8 mouse cellular contexts compared by ENCODE assay signal in the genomic region with DNA sequence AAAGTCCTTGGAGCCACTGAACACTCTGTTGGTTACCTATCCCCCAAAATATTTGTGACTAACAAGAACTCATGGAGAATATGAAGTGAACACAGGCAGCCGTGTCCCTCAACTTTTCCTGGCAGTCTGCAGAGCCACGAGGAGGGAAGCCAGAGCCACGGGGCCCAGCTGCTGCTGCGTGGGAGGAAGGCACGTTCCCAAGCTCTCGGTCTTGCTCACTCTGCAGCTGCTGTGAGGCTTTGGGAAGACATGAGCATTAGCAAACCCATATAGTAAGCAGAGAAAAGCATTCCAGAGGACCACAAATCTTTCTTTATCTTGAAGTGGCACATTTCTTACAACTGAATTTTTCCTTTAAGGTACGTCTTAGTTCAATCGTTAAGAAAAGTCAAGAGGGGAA.
A peak's percentile ranks its signal among the peaks of the same experiment; 100 is the strongest.
DNase-seq lines count a peak whose midpoint lies in the region; ATAC-seq and TF ChIP-seq lines count a peak whose summit lies in the region.

No protein-coding gene starts in this region.

- H3K4me3 ChIP-seq in hindbrain, postnatal 0 days (ENCODE audit: low read length) = no peak overlapping the region
- H3K4me3 ChIP-seq in hindbrain, embryonic 11.5 days (ENCODE audit: low read depth, low read length) = no peak overlapping the region
- H3K4me3 ChIP-seq in myocyte = no peak overlapping the region

- H3K9me3 ChIP-seq in hindbrain, postnatal 0 days (ENCODE audit: low read length) = no peaks in the 10 kb centered on the region
- H3K9me3 ChIP-seq in hindbrain, embryonic 11.5 days (ENCODE audit: control insufficient read depth, low read length) = no peaks in the 10 kb centered on the region

- no peak for TF ChIP-seq CTCF in hindbrain, postnatal 0 days (IDR thresholded peaks at IDR 0.05; ENCODE audit: low read depth)

- no peak overlapping the region for H3K9ac ChIP-seq in hindbrain, postnatal 0 days (replicated peaks; ENCODE audit: low read length)
- no peak overlapping the region for H3K9ac ChIP-seq in hindbrain, embryonic 11.5 days (ENCODE audit: low read depth, low read length)

- no peaks in the 10 kb centered on the region for H3K79me2 ChIP-seq in myocyte (ENCODE audit: control insufficient read depth, insufficient read depth)

- H3K27me3 ChIP-seq in hindbrain, postnatal 0 days (ENCODE audit: insufficient read depth, low read length) = no peaks in the 10 kb centered on the region
- H3K27me3 ChIP-seq in hindbrain, embryonic 11.5 days (ENCODE audit: control insufficient read depth, insufficient read depth, low read length) = no peaks in the 10 kb centered on the region
- no peaks in the 10 kb centered on the region for H3K27me3 ChIP-seq in myocyte (ENCODE audit: control insufficient read depth, insufficient read depth, insufficient read length)

- H3K36me3 ChIP-seq in hindbrain, postnatal 0 days (ENCODE audit: insufficient read depth, low read length) = no peaks in the 10 kb centered on the region
- H3K36me3 ChIP-seq in hindbrain, embryonic 11.5 days (ENCODE audit: control insufficient read depth, insufficient read depth, low read length) = no peaks in the 10 kb centered on the region
- H3K36me3 ChIP-seq in myocyte (ENCODE audit: control insufficient read depth, insufficient read depth) = no peaks in the 10 kb centered on the region

- WGBS in hindbrain, postnatal 0 days = 44% methylated on average over 8 of the region's 8 CpGs
- 46% methylated on average over 8 of the region's 8 CpGs for WGBS in hindbrain, embryonic 11.5 days

- 0 out of 2 replicates have a peak overlapping the region, but pooled peaks have one; percentile 20 for H3K27ac ChIP-seq in hindbrain, postnatal 0 days
- H3K27ac ChIP-seq in hindbrain, embryonic 11.5 days (ENCODE audit: low read depth, low read length) = no peak overlapping the region

- no peak overlapping the region for H3ac ChIP-seq in myocyte (ENCODE audit: control insufficient read depth, insufficient read length)

- intact Hi-C loops in heart, postnatal 14 days (cut with DNase I) = loop anchor here (5.0 kb wide), 1 partner anchor 154 kb away; no protein-coding TSS in a partner anchor

- 0 out of 2 replicates have a peak, but pooled peaks have one; percentile 45 for ATAC-seq in hindbrain, postnatal 0 days
- ATAC-seq in hindbrain, embryonic 11.5 days (ENCODE audit: low FRiP score) = no peak
- ATAC-seq in activated CD4-positive, CD25-positive, alpha-beta regulatory T cell, adult 4 months = no peak

- H3K4me1 ChIP-seq in hindbrain, postnatal 0 days (ENCODE audit: insufficient read depth, low read length) = no peaks in the 10 kb centered on the region
- no peaks in the 10 kb centered on the region for H3K4me1 ChIP-seq in hindbrain, embryonic 11.5 days (replicated peaks; ENCODE audit: control insufficient read depth, insufficient read depth, low read length)

- no peak overlapping the region for H3K4me2 ChIP-seq in hindbrain, postnatal 0 days (ENCODE audit: low read depth, low read length)
- H3K4me2 ChIP-seq in hindbrain, embryonic 11.5 days (replicated peaks; ENCODE audit: low read depth, low read length) = no peak overlapping the region
- peak overlapping the region; percentile 50 for H3K4me2 ChIP-seq in myocyte (ENCODE audit: low read depth)

- peak; percentile 19 for DNase-seq in hindbrain, postnatal 0 days (ENCODE audit: low spot score)
- DNase-seq in hindbrain, embryonic 11.5 days (ENCODE audit: low spot score) = no peak
- DNase-seq in frontal cortex, postnatal 14 days (ENCODE audit: low spot score in 2 of 2) = peak; percentile 57 to 69
- peak; percentile 76 to 81 for DNase-seq in heart, postnatal 14 days
- peak; percentile 68 for DNase-seq in left cerebral cortex, adult 11 months (ENCODE audit: low spot score)
- no peak for DNase-seq in thymus, adult 18-20 months

- no peak for TF ChIP-seq POLR2A in myocyte (IDR thresholded peaks at IDR 0.05; ENCODE audit: insufficient read length, low read depth)

TF ChIP-seq in myocyte, 11 proteins besides CTCF, POLR2A, EP300 and RAD21:
- TF ChIP-seq E2F4 (IDR thresholded peaks at IDR 0.05; ENCODE audit: insufficient read depth) = no peak
- no peak for TF ChIP-seq USF1 (IDR thresholded peaks at IDR 0.05; ENCODE audit: low read depth)
- peak; percentile 73 for TF ChIP-seq TCF12 (IDR thresholded peaks at IDR 0.05; ENCODE audit: insufficient read depth, poor library complexity, severe bottlenecking)
- TF ChIP-seq TCF3 (IDR thresholded peaks at IDR 0.05; ENCODE audit: insufficient read length, low read depth) = peak; percentile 88
- peak; percentile 11 to 96 (median 93) for TF ChIP-seq MYOD1 (IDR thresholded peaks at IDR 0.05; ENCODE audit: control insufficient read depth in 1 of 3, insufficient read length in 2 of 3, low read depth in 2 of 3)
- TF ChIP-seq SRF (IDR thresholded peaks at IDR 0.05; ENCODE audit: control insufficient read depth, insufficient read length, low read depth) = no peak
- TF ChIP-seq MYOG (IDR thresholded peaks at IDR 0.05; ENCODE audit: control insufficient read depth in 1 of 3, insufficient read depth in 1 of 3, insufficient read length in 2 of 3, low read depth in 2 of 3) = peak; percentile 84 to 99 (median 85)
- no peak for TF ChIP-seq POLR2AphosphoS2 (IDR thresholded peaks at IDR 0.05; ENCODE audit: insufficient read length, low read depth)
TF ChIP-seq in myocyte: peak in this region for 4.

Comparison
In these comparisons a context has a peak if more than half of its experiments do, and no peak if none do; other contexts are left out.
1. DNase-seq: peak in hindbrain, postnatal 0 days (single experiment), frontal cortex, postnatal 14 days (2 of 2), heart, postnatal 14 days (2 of 2) and left cerebral cortex, adult 11 months (single experiment); none in hindbrain, embryonic 11.5 days (single experiment) and thymus, adult 18-20 months (0 of 2).